Mouse (Mus musculus): ENCODE data around the gene Med14.

DNA sequence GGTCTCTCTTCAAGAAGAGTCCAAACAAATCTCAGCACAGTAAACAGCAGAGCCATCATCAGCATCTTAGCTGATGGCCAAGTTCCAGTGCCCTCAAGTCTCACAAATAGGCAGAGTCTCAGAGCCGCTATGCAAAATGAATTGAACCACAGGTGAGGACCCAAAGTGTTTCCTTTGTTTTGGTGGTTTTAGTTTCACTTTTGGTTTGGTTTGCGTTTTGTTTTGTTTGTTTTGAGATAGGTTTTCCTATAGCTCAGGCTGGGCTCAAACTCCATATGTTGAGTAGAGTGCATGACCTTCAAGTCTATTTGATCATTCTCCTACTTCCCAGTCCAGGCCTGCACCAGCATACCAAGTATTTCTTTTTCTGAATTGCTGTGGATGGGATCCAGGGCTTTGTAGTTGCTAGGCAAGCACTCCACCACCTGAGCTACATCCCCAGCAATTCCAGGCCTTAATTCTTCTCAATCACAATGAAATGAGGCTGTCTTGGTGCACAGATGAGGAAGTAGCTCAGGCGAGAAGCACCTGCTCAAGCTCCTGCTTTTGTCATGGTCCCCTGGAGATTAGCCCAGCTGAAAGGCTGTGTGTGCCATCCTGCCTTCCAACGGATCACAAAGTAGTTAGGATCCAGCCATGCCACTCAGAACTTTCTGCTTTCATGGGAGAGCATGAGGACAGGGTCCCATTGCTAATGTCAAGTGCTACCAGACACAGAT lies 5.1 kb upstream of the Med14 start:
- no peak for TF ChIP-seq POLR2A (IDR thresholded peaks at IDR 0.05; ENCODE audit: low read depth, low read length)
- no peak for TF ChIP-seq CTCF (IDR thresholded peaks at IDR 0.05; ENCODE audit: extremely low read depth, insufficient read depth, insufficient read length, insufficient replicate concordance)
